Mouse (Mus musculus) spleen, embryonic (tissue): ENCODE measurements around the gene Fam114a1.

Experiments
- CTCF ChIA-PET: fragments of 350-600 bp; sonication (Branson Sonifier 250); formaldehyde crosslinking; loops from one replicate; lab custom pipeline; 2022; lab: Charles Lee

The Fam114a1 gene

GRCm38 (mm10) chr5:65047285-65047855, 77.5 kb downstream of the Fam114a1 start:
- CTCF ChIA-PET = interaction anchor here (0.6 kb wide), 1 partner anchor 357 kb away, joined by 5 read pairs; no protein-coding TSS in a partner anchor

- CTCF ChIA-PET = no interaction called here
These were observed 80.0 kb downstream of the Fam114a1 start for GRCm38 (mm10) chr5:65049880-65050279.

GRCm38 (mm10) chr5:65051513-65051912, 81.6 kb downstream of the Fam114a1 start:
- CTCF ChIA-PET = interaction anchor here (0.6 kb wide), 1 partner anchor 12 kb away, joined by 3 read pairs; no protein-coding TSS in a partner anchor

DNA sequence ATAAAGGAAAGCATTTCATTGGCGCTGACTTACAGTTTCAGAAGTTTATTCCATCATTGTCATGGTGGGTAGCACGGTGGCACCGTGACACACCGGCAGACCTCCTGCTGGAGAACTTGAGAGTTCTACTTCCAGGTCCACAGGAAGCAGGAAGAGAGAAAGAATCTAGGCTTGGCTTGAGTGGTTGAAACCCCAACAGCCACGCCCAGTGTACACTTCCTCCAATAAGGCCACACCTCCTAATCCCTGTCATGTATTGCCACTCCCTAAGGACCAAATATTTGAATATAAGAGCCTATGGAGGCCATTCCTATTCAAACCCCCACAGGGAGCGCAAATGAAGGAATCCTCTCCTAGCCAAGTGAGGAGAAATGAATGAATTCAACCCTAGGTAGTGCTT, 87.7 kb downstream of the Fam114a1 start:
- CTCF ChIA-PET = no interaction called here

DNA sequence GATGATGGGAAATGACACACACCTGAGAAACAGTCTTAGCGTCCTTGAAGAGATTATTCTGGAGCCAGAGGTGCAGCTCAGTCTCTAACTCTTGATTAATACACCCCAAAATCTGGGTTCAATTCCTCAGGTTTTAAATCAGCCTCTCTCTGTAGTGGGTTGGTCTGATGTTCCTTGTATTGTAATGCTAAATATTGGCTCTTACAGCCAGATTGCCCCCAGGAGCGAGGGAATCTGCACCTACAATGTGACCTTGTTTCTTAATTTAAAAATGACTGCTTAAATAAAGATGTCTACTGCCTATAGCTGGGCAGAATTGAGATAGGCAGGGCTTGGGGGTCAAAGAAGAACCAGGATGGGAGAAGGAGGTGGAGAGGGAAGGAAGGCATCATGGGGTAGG, 89.9 kb downstream of the Fam114a1 start:
- CTCF ChIA-PET = no interaction called here

DNA sequence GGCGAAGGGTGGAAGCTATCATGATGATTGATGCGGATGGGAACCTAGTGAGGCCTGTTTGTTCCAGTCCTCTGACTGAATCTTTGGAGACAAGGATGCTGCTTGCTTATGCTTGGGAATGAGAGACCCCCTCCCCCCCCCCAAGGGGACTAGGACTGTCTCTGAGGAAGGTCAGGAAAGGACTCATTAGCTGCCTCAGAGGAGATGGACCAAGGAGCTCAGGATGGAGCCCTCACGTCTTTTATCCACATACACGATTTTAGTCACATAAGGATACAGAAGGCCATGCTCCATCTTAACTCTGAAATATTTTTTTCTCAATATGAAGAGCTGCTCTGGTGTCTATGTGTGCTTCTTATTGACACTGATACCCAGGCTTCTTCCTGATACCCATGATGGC, 92.4 kb downstream of the Fam114a1 start:
- CTCF ChIA-PET = no interaction called here

- CTCF ChIA-PET = interaction anchor here (1.1 kb wide), 1 partner anchor 16 kb away, joined by 3 read pairs; no protein-coding TSS in a partner anchor
These were observed 93.4 kb downstream of the Fam114a1 start for GRCm38 (mm10) chr5:65063266-65063665.

- CTCF ChIA-PET = no interaction called here
These were observed 98.3 kb downstream of the Fam114a1 start for GRCm38 (mm10) chr5:65068166-65068565.

GRCm38 (mm10) chr5:65069872-65070271, 100.0 kb downstream of the Fam114a1 start:
- CTCF ChIA-PET = interaction anchor here (0.6 kb wide), 1 partner anchor 655 kb away, joined by 6 read pairs; no protein-coding TSS in a partner anchor

DNA sequence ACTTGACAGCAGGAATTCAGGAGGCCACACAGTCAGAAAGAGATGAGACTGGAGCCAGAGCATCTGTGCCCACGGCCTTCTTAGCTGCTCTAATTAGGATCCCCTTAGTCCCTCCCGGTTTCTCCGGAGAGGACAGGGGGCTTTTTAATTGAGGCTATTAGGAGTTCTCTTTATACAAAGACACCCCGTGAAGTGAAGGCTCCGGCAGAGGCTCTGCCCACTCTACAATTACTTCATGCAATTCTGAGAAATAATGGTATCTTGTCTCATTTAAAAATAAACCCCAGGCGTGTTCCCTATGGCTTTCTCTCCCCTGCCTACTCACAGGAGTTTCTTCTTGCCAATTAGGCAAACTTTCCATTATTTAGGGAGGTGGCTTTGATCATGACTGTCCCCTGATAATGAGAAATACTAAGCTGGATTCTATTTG, 101.8 kb downstream of the Fam114a1 start:
- CTCF ChIA-PET = no interaction called here

- CTCF ChIA-PET = no interaction called here
These were observed 103.4 kb downstream of the Fam114a1 start for GRCm38 (mm10) chr5:65073247-65073646.

DNA sequence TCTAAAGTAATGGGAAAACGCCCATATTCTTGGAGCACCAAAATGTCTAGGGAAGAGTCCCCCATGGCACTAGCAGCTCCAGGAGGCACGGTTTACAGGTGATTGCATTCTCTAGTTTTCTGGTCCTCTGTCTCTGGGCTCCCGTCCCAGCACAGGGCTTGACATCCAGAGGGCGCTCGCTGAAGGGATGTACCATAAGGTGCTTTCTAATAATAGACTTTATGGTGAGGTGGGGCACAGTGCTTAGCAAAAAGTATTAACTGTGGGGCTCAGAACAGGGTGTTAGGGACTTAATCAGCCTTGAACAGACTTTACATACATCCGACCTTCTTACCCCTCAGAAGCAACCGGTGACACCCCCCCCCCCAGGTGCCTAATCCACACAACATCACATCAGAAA, 104.8 kb downstream of the Fam114a1 start:
- CTCF ChIA-PET = no interaction called here

DNA sequence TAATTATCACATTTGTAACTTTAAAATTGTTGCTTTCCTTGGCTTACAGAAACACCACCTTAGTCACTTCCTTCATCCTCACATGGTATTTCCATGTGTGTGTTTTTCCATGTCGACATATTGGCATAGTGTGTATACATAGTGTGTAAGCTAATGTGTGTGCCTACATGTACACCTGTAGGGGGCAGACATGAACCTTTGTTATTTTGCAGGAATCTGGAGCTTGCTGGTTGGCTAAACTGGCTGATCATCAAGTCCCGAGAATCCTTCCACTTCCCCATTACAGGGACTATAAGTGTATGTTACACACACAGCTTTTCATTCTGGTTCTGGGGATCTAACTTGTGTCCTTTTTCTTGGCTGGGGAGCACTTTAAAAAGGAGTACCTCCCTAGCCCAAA, 106.2 kb downstream of the Fam114a1 start:
- CTCF ChIA-PET = no interaction called here

GRCm38 (mm10) chr5:65076748-65077147, 106.9 kb downstream of the Fam114a1 start:
- CTCF ChIA-PET = no interaction called here

GRCm38 (mm10) chr5:65078081-65078480, 108.2 kb downstream of the Fam114a1 start:
- CTCF ChIA-PET = no interaction called here

DNA sequence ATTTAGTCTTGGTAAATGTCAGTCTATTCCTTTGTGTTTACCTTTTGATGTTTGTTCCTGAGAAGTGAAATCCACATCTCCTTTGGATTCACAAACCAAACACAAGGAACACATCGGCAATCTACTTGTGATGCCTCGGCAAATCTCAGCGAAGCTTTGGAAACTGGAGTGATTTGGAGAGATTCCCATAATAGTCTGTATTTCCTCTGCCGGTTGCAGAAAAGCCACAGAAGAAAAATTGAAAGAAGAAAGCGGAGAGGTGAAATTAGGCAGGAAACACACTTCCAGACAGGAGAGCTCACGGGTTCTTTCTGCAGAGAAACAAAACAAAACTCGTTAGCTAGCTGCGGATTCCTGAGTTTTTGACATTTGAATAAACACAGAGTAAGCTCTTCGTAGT, 110.0 kb downstream of the Fam114a1 start:
- CTCF ChIA-PET = no interaction called here

- CTCF ChIA-PET = interaction anchor here (0.6 kb wide), 1 partner anchor 29 kb away, joined by 3 read pairs; no protein-coding TSS in a partner anchor
These were observed 112.0 kb downstream of the Fam114a1 start for GRCm38 (mm10) chr5:65081836-65082235.

DNA sequence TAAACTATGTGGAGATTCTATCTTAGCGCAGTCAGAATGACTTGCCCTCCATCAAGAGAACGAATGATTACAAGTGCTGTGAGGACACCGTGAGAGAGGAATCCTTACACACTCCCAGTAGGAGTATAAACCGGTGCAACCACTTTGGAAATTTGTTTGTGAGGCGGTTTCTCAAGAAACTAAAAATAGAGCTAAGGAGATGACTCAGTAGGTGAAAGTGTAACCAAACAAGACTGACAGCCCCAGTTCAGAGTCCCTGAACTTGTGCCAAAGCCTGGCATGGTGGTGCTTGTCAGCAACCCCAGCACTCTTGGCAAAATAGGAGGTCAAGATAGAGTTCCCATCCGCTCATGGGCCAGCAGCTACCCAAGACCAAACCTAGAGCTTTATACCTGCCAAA, 116.7 kb downstream of the Fam114a1 start:
- CTCF ChIA-PET = no interaction called here

DNA sequence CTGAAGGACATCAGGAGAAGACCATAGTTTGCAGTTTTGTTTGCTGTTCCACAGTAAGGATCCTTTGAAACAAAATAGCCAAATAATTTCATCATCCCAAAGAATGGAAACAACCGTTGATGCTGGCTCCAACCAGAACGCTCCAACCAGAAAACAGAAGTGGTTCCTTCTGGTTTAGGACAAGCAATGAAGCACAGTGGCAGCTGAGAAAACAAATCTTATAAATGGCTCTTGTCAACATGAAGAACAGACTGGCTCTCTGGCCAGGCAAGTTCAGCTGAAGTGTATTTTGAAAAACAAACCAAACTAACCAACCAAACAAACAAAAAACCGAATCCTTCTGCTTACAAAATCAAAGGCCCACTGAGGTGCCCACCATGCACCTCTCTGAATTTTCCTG, 119.8 kb downstream of the Fam114a1 start:
- CTCF ChIA-PET = no interaction called here

DNA sequence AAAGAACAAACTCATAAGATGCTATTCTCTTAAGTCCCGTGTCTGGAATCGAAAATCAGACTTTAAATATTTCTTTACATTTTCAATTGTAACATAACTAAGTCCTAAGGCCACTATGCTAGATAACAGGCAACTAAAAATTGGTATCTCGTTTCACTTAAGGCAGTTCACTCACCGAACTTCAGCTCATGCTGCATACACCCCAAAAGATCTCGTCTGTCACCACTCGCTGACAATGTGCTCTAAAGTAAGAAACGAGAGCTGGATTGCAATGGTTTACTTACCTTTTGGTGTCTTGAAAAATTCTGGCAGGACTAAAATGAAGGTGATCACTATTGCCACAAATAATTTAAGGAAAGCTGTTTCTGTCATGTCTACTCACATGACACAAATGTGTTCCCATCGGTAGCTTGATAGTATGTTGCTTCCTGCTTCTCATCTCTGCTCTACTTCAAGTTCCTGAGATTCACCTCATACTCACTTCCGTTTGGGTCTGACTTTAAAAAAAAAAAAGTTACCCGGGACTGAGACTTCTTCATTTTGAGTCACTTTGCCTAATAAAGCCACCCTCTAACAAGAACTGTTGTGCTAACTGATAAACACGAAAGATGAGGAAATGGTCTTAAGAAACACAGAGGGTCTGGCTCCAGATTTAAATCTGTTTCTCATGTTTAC, 121.5 kb downstream of the Fam114a1 start:
- CTCF ChIA-PET = interaction anchor here (0.6 kb wide), 1 partner anchor 12 kb away, joined by 15 read pairs; no protein-coding TSS in a partner anchor
